Mouse (Mus musculus) inflammation-experienced regulatory T-cells, adult 6 months (primary cell): ENCODE results near the gene RPS10-NUDT3. TPM values are rescaled to one million over a fixed set of nuclear protein-coding genes. Genes with fewer than 3 reads are reported as not detected.

Source experiments
- ATAC-seq: one replicate; pipeline ENCODE4 v1.8.0; 2017
- polyA plus RNA-seq, 3 experiments: library from polyadenylated mRNA; unstranded; fragments of 100-300 nt; shearing (Covaris generic); gene quantifications; one replicate each; pipeline ENCODE4 v1.2.1; 2017

The RPS10-NUDT3 gene
- polyA plus RNA-seq, 3 experiments from 2014 or later, result not detected

DNA sequence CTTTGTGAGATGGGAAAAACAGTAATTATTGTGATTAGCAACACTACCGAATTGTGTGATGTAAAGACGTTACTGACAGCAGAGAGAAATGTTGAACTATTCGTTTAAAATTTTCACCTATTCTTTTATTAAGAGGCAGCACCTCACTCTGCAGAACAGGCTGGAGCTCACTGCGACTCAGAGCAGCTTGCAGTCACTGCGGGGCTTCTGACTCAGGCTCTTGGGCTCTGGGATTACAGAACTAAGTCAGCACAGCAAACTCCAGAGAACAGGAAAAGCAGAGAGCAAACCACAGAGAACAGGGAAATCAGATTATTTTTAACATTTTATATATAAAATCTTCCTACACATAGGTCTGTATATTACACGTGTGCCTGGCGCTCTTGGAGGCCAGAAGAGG, 25.4 kb downstream of the RPS10-NUDT3 start:
- no peak for ATAC-seq

DNA sequence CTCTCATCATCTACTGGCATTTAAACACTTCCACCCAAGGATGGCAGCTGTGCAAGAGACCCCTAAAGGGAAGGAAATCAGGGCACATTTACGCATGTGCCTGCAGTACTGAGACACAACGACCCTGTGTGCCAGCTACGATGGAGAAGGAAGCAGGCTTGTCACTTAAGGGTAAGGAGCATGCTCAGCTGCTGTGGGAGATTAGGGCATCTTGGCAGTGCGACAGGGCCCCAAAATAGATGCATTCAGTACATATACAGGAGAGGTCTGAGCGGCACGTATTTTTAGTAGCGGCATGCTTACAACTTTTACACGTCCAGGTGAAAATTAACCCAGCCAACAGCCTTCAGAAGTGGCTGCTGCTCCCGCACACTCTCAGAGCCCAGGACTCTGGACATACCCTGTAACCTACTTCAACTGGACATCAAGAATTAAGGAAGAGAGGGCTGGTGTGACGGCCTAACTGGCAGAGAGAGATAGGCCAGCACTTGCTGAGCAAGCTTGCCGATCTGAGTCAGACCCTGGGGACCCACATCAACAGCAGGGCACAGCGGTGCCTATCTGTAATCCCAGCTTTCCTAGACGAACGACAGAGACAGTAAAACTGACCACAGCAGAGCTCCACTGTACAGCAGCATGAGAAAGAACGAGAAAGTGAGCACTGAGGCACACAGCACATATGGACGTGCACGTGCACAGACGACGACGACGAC, 31.3 kb downstream of the RPS10-NUDT3 start:
- no peak for ATAC-seq

DNA sequence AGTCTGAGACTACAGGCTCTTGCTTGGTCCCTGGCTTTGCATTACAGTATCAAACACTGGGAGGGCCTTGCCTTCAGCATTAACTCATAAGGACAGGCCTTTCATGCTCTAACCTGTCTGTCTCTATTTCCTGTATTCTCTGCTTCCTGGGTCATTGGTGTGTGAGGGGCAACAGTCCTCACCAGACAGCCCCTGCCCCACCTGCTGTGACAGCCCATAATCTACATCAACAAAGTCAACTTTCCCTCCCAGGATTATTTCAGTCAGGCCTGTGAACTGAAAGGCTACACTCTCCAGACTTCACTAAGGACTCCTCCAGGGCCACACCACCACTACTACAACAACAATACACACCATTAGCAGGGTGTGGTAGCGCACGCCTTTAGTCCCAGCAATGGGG, 32.0 kb downstream of the RPS10-NUDT3 start:
- ATAC-seq, result no peak

DNA sequence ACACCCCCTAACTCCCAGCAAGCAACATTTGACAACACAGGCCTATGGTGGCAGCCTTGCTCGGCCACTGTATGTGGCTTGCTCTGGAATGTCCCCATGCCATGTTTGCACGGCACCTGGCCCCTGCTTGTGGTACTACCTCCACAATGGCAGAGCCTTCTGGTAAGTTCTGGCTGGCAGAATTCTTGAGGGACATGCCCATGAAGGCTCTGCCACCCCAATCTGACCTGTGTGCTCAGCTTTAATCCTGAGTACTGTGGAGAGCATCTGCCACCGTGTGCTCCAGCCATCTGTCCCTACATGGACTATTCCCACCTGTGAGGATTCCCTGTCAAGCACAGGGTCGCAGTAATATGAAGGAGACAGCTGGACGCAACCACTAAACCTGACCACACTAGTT, 34.2 kb downstream of the RPS10-NUDT3 start:
- no peak for ATAC-seq

DNA sequence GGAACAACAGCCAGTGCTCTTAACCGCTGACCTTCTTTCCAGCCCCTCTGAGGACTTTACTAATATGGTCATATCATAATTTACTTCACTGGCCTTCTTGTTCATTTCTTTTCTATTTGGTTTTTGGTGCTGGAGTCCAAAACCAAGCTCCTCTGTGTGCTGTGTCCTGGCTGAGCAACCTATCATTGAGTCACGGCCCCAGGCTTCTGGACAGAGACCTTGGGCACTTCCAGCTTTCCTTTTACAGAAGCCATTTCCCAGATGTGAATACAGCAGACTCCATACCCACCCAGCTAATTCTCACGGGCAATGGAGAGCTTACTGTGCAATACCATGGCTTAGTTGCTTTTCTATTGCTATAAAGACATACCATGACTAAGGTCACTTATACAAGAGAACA, 34.7 kb downstream of the RPS10-NUDT3 start:
- no peak for ATAC-seq

DNA sequence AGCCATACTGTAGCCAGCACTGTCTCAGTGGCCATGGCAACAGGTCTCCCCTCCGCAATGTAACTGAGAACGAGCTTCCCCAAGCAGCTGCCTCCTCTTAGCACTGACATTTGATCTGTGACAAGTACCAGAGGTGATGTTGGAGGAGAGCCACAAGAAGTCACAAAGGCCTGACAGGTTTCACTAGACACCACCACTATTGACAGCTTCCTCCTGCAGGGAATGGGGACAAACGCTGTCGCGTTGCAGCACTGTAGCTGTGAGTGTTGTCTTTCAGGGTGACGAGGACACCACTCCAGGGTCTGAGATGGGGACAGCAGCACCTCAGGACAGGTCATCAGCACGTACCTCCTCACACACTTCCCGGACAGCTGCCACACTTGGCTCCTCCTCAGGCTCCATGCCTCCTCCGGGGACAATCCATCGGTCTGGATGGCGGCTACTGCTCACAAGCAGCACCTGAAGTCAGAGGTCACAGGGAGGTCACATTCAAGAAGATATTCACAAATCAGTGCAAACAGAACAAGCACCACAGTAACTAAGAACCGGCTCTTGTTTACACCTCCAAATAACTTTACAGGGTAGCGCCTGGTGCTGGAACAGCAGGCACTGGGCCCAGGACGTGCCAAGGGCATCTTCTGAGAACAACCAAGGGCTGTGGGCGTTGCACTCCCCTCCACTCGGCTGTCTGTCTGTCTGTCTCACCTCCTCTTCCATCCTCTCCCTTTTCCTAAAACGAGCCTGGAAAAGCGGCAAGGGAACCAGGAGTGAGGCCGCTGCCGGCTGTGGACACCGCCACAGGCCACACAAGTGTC, 38.4 kb downstream of the RPS10-NUDT3 start:
- no peak for ATAC-seq

DNA sequence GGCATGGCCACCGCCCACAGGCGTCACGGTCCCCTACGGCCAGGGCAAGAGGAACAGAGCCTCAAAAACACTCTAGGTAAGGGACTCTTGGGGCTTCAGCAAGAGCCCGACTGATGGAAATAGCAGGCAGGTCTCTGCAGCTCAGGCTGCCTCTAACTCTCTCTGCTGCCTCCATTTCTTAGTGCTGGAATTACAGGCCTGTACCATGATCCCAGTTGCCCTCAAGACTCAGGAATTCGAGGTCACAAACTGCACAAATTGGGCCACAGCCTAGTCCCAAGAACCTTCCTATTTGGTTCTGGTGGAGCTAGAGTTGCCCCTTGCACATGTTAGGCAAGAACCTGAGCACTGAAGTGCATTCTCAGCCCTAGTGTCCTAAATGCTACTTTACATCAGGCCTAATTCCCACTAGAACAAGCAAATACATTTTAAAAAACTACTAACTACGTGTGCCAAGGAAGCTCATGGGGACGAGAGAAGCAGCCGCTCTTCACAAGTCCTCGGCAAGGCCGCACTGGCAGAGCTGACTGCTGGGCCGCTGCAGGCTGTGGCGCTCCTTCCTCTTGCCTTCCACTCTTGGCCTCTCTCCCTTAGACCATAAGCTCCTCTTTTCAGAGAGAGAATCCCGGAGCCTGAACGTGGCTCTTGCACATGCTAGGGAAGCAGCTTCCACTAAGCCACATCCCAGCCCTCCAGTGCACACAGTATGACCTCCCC, 39.2 kb downstream of the RPS10-NUDT3 start:
- no peak for ATAC-seq

DNA sequence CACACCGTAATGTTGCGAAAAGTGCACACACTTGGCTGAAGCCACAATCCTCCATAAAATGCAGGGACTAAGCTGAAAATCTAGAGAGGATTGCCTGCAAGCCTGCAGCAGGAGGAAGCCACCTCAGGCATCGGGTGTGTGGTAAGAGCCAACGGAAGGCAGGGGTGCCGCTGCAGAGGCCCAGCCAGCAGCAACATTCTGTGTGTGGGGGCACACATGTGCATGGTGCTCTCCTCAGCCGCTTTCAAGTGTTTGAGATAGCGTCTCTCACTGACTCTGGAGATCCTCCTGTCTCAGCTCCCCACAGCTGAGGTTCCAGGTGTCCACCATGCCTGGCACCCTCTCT, 42.5 kb downstream of the RPS10-NUDT3 start:
- ATAC-seq, result no peak

DNA sequence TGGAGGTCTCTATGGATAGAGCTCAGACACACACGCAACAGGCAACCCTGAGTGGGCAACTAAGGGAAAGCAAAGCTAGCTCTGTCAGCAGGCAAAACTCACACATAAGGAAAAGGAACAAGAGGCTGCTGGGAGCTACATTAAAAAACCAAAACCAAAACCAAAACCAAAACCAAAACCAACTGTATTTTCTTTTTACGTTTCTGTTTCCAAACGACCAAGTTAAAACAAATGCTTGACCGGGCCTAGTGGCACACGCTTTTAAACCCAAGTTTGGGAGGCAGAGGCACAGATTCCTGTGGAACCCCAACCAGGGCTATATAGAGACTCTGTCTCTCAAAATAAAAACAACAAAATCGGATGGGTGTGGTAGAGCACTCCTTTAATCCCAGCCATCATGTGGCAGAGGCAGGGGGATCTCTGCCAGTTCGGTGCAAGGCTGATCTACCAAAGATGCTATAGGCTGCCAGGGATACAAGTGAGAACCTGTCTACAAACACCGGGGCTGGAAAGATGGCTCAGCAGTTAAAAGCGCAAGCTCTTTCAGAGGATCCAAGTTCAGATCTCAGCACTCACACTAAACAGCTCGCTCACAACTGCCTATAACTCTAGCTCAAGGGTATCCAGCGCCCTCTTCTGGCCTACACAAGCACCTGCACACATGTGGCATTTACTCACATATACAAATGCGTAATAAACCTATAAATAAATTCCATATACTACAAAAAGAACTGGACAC, 43.0 kb downstream of the RPS10-NUDT3 start:
- peak; percentile 70 for ATAC-seq

DNA sequence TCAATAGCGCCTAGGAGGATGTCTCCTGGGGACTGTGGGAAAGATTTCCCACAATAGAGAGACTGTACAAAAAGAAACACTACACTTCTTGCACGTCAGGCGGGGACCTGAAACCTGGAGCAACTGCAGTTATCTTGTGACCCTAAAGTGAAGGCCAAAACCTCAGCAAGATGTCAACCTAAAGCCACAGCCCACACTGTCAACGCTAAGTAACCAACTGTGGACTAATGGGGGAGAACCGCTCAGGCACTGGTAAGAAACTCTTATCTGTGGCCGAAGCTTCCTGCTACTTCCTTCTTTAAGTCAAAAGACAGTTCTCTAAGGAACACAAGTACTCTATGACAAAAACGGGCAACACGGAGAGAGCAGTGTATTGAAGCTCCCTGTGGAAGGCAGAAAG, 46.8 kb downstream of the RPS10-NUDT3 start:
- ATAC-seq, result no peak

DNA sequence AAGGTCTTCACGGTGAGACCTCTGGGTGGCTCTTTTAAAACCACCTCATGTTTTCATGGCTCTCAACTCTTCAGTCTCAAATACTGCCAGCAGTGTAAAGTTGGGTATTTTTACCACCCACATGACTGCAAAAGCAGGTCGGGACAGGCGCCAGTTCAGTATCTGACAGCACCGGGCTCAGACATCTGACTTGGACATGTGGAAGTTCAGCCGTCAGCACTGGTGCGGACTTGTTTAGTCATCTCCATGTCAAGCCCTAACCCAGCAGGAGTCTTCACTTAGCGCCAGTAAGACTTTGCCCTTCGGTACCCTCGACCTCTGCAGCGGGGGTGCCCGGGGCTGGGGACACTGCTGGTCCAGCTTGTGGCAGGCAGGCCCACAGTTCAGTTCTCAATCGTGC, 47.8 kb downstream of the RPS10-NUDT3 start:
- no peak for ATAC-seq

DNA sequence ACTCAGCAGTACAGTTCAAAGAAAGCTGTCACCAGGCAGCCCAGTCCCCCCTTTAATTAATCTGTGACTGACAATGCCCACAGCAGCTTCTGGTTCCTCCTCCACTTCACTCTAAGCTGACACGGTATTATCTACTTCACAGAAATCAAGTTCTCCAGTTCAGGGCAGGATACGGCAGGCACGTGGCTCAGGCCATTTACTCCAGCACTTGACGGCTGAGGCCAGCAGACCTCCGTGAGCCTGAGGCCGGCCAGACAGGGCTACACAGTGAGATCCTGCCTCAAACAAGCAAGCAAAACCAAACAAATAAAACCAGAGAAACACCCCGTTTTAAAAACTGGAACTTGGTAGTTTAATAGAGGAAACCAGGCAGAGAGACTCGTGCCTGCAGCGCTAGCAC, 48.4 kb downstream of the RPS10-NUDT3 start:
- ATAC-seq, result no peak

DNA sequence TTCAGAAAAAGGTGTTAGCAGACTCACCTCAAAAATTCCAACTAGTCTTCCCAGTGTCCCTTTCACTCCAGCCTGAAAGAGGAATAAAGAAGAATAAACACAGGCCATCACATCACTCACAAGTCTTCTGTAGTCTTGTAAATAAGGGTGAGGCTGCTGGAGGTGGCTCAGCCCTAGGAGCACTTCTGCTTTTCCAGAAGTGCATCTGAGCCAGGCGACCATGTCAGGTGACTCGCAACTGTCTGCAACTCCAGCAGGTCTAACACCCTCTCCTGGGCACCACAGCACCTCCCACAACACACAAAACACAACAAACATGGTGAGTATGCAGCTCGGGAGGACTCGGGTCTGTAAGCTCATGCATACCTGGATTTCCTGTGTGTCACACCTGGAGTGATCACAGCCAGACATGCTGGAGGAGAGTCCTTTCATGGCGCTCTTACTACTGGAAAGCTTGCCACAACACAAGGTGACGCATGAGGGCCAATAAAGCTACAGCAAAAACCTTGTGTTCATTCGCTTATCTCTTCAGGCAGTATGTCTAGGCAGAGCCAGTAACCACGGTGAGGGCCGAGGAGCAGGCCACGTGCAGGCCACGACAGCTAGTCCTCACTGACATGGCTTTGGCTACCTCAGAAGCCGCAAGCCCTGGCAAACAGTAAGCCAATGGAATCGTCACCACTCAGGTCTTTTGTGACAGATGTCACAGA, 51.7 kb downstream of the RPS10-NUDT3 start:
- no peak for ATAC-seq

DNA sequence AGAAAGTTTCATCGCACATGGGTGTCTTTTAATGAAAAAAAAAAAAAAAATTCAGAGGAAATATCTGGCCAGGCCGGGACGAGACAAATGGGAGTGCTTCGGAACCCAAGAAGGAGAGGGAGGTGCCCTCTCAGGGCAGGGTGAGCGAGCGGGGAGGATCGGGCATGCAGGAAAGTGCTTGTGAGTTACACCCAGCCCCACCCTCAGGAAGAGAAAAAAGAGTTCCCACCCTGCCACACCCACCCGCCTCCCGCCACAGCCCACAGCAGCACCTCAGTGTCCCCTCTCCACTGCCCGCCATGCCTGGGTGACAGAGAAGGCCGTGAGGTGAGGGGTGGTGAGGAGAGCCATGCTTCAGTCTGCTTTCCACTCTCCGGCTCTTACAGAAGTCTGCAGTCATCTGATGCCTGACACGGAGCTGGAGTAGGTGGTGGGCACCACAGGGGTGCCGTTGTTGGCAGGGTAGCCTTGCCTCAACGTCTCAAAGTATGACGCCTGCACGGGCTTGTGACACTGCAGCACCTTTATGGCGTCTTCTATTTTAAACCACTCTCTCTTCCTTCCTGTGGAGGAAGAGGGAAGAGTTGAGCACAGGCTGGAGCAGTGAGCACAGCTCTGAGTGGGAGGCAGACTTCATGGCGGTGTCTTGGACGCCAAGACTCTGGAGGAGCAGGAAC, 54.5 kb downstream of the RPS10-NUDT3 start:
- ATAC-seq, result no peak

DNA sequence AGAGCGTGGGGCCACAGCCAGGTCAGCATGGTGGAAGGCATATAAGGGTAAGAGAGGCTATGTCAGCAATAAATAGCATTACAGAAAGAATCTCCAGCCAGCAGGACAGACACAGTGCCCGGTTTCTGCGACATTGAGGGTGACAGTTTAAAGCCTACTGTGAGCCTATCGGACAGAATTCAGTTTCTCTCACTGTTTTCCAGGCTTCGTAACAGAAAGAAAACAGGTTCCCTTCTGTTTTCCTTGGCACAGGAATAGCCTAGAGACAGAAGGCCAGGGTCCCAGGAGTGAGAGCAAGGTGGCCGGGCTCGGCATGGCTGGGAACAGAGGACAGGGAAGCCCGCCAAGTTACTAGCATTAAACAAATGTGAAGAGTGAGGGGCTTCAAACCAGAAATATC, 55.2 kb downstream of the RPS10-NUDT3 start:
- no peak for ATAC-seq

DNA sequence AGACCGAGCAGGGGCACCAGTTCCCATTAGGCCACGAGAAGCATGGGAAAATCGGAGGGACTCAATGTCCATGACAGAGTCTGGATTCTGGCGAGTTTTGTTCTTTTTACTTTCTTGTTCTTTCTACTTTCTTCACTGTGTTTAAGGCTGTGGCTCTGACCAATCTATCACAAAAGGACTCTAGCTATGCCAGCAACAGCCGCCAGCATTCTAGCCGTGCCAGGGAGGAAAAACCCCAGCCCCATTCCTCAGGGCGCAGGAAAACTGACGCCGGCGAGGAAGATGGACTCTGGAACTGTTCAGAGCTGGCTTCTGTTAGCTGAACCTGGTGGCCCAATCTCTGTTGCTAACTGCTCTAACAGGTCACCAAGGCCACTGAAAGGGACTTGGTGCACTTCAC, 56.5 kb downstream of the RPS10-NUDT3 start:
- no peak for ATAC-seq

DNA sequence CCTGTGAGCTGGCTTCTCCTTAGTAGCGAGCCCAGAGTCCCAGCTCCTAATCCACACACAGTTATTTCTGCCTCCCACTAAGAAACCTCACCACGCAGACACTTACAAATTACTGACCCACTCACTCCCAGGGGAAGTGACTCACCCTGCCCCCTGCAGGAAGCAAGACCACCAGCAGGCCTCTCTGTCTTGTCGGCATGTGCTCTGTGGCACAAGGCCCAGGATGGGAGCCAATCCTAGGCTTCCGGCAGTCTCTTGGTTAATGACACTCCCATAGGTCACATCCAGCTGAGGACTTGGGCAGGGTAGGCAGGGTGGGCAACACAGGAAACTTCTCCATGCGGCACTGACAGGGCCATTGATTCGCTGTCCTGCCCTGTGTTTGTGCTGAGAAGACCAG, 57.6 kb downstream of the RPS10-NUDT3 start:
- ATAC-seq, result no peak

DNA sequence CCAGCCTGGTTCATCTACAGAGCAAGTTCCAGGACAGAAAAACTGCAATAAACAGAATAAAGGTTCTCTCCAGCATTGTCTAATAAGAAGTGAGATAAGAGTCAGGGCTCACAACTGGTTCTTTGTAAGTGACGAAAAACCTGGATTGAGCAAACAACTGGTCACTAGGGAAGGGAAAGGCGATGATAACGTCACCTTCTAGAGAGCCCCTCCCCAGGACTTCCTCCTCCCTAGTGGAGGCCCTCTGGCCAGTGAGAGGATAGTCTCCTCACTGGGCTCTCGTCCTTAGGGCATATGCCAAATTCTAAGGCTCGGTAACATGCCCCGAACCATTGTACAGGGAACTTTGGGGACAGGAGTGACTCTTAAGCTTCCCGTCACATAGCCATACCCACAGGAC, 59.0 kb downstream of the RPS10-NUDT3 start:
- ATAC-seq, result no peak

DNA sequence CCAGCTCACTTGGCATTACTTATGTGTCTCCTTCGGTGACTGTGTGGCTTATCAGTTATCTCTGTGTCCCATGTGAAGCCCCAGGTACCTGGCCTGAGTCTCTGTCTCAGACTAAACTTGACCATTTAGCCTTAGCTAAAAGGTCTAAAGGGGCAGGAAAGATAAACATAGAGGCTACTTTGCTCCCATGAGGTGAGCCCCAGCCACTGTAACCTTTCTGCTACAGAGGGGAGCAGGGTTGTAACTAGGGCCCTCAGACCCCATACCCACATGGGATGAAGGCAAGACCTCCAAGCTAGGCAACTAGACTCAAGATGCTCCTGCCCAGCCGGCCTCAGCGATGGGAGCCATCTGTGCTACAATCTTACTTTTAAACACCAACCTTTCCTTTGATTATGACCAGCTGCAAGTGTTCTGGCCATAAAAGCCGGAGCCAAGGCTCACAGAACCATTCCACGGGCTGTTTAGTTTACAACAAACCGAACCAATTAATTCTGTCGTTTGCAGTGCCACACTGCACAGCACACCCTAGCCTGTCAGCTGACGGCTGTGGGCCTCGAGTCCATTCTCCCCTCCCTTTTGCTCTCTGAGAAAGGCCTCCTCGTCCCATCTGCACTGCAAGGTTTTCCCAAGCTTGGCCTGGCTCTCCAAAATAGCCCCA, 59.8 kb downstream of the RPS10-NUDT3 start:
- ATAC-seq, result no peak

DNA sequence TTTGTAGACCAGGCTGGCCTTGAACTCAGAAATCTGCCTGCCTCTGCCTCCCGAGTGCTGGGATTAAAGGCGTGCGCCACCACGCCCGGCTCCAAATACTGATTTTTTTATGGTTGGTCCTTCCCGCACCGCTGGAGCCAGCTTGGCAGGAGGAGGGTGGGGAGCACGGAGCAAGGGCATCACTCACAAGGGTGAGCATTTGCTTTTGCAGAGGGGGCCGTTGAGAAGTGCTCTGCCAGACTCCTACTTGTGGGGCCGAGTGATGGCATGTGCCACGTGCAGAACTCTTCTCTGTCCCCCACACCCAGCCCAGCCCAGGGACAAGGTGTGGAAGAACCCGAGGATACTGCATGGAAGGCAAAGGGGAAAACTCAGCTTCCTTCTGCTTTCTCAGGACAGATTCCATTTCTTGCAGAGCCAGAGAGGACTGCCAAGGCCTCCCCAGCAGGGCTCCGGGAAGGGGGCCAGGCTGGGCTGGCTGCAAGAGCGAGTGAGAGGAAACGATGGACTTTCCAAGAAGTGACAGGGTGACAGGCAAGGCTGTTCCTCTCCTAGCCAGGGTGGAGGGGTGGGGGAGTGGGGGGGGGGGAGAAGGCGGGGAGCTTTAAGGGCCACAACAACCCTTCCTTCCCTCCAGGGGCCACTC, 60.4 kb downstream of the RPS10-NUDT3 start:
- no peak for ATAC-seq
